Mouse (Mus musculus): Measurements from ENCODE around the gene Rtp3.
A peak's percentile ranks its signal among the peaks of the same experiment; 100 is the strongest.

The Rtp3 gene

DNA sequence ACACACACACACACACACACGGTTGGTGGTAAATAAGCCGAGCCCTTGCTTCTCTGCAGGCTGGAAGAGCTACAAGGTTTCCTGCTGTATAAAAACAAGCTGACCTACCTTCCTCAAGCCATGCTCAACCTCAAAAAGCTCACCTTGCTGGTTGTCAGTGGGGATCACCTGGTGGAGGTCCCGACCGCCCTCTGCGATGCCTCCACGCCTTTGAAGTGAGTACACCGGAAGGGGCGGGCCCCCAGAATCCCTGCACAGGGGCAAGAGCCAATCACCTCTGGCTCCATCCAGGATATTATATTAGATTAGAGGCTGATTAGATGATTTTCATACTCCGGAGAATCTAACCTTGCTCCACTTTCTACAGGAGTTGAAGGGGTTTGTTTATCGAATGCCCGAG lies 11.0 kb downstream of the Rtp3 start:
- DNase-seq (ENCODE audit: low read depth, low spot score) = no peak

GRCm38 (mm10) chr9:110965910-110966231 lies 24.5 kb downstream of the Rtp3 start:
- no peak for DNase-seq (ENCODE audit: low read depth, low spot score)

DNA sequence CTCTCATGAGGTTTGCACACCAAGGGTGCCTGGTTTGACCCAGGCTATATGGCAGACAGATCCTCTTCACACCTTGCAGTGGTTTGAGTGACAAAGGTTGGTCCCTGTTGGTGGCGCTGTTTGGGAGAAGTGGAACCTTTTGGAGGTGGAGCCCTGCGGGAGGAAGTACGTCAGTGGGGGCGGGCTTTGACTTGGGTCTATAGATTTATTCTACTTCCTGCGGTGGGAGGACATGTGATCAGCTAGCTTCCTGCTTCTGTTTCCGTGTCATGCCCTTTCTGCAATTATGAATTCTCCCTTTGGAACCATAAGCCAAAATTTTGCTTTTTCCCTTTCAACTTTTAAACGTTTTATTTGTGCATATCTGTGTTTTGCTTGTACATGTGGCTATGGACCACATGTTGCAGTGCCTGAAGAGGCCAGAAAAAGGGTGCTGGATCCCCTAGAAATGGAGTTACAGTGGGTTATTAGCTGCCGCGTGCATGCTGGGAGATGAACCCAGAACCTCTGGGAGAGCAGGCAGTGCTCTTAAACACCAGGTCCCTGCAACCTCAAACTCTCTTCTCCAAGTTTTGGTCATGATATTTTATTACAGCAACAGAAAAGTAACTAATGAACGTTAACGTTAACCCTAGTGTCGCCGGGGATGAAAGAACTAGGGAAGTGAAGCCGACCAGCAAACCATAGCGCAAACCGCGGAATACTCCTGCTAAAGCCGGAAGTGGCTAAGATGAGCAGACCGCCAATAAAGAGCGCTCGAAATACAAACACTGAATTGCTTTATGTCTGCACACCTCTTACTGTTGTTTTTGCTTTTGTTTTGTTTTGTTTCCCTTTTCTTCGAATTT lies 25.1 kb downstream of the Rtp3 start:
- DNase-seq (ENCODE audit: low read depth, low spot score) = no peak

GRCm38 (mm10) chr9:110963566-110964115 lies 26.7 kb downstream of the Rtp3 start:
- no peak for DNase-seq (ENCODE audit: low read depth, low spot score)

- no peak for DNase-seq (ENCODE audit: low read depth, low spot score)
These were observed 29.0 kb downstream of the Rtp3 start for GRCm38 (mm10) chr9:110961386-110961785.

- no peak for DNase-seq (ENCODE audit: low read depth, low spot score)
These were observed 29.9 kb downstream of the Rtp3 start for GRCm38 (mm10) chr9:110960230-110961149.

DNA sequence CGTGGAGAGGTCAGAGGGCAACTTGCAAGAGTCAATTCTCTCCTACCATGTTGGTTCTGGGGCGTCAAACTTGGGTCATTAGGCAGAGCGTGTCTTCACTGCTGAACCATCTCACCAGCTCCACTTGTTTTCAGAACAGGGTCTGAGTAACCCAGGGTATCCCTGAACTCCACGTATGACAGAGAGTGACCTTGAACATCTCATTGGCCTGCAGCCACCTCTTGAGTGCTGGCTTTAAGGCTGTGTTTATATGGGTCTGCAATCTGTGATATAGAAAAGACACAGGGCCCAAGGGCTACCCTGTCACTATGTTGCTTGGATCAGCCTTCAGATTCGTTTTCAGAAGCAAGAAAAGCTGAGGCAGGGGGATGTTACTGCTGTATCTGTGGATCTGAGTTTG lies 30.7 kb downstream of the Rtp3 start:
- DNase-seq (ENCODE audit: low read depth, low spot score) = no peak

DNA sequence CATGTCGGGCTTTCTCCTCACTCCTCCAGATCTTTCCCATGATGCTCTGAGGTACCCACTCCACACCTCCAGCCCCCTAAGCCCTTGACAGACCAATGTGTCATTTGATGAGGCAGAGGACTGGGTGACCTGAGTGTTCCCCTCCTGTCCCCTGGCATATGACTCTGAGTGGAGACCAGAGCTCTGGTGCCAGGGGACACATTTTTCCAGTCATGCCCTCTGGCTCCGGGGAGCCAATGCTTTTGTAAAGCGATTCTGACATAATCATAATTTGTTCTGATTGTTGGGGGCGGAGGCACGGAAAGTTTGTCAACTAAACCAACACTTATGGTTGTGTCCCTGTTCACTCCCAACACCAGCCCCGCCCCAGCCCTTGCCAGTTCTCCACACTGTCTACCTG lies 34.4 kb downstream of the Rtp3 start:
- DNase-seq (ENCODE audit: low read depth, low spot score) = no peak

DNA sequence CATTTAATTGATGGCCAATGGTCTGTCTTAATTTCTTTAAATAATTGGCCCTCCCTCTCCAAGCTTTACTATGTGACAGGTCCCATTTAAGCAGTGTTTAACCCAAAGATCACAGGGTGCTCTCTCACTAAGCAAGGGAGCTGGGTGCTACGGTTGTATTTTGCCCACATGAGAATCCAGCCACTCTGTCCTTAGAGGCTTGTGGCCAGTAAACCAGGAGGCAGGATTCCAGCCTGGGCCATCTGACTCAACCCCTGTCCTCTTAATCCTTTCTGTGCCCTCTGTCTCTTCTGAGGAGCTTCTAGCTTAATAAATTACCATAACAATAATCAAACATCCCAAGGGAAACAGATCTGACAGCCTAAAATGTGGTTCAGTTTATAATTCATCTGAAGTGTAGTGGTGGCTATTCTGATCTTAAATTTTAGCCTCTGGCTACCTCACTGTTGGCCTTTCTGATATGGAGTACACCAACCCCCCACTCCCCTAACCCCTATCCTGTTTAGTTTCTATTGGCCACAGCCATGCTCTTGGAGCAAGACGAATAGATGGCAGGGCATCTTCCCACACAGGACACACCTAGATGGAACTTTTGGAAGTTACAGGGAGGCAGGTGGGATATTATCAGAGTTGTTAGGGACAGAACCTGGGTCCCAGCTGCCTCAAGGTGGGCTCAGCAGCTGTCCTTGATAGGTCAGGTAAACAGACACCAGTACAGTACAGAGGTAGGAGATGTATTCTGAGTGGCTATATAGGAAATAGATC lies 35.5 kb downstream of the Rtp3 start:
- DNase-seq (ENCODE audit: low read depth, low spot score) = no peak

DNA sequence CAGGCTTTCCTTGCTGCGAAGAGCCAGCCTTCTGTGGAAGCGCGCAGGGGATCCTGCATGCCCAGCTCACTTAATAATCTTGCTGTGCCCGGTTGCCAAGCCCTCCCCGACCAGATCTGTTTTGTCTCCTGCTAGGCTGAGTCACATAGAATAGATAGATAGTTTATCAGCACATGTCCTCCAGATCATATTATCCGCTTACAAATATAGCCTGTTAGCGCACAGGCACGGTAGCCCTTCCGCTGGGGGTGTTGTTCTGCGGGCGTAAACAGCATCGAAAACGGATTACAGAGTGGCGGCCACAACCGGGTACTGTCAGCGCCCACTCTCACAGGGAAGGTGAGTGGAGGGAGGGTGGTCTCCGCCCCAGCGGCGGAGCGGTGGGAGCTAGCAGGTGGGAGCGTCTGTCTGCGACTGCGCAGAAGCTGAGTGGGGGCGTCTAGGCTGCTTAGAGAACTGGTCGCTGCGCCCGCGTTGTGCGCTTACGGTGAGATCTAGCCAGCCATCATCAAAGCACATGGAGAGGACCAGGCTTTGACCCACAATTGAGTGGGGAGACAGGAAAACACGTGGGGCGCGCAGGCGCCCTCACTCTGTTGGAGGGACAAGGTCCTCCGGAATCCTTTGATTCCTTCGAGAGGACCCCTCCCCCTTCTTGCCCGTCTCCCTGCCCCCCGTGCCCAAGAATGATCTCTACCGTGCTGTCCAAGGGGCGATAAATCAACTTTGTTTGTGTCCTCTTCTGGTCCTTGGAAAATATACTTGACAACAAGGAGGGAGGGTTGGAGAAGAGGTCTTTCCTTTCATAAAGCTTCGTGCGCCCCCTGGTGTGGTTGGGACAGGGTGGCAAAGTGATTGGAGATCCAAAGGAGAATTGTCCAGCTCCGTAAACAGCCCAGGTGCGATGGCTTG lies 36.6 kb downstream of the Rtp3 start:
- peak; percentile 71 for DNase-seq (ENCODE audit: low read depth, low spot score)

DNA sequence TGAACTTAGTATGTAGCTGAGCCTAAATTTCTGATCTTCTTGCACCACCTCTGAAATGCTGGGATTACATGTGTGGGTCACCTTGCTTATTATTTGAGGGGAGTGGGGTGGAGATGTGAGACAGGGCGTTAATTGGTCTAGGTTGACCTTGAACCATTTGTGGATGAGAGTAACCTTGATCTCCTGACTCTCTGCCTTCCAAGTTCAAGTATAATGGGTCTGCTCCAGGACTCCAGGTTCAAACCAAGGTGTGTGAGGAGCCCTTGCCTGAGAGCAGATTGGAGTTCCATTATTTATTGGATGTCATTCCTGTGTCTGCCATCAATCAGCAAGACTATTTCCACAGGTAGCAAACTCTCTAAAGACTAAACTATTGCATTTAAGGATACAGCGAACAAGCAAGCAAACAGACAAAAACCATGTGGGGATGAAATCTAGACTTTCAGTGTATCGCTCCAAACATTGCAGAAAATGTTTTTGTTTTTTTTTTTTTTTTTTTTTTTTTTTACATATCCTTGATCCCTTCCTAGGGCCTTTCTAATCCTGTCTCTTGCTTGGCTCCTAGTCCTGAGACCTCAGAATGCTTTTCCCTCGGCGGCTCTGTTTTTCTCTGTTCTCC lies 37.3 kb downstream of the Rtp3 start:
- no peak for DNase-seq (ENCODE audit: low read depth, low spot score)

- DNase-seq (ENCODE audit: low read depth, low spot score) = no peak
These were observed 38.0 kb downstream of the Rtp3 start for GRCm38 (mm10) chr9:110952398-110952797.

GRCm38 (mm10) chr9:110951866-110952265 lies 38.5 kb downstream of the Rtp3 start:
- no peak for DNase-seq (ENCODE audit: low read depth, low spot score)

DNA sequence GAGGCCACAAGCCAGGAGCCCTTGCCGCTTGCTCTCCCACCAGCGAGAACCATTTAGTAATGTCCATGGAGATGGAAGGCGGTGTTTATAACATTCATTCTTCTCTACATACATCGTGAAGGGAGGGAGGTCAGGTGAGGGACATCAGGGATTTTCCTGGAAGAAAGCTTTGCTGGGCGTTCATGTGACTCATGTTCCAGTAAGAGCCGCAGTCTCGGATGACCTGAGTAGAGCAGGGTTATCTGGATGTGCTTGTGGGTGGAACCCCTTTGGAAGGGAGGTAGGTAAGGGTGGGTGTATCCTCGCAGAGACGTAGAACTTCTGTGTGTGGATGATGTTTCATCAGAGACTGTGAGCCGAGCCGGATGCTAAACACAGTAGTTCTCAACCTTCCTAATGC lies 39.0 kb downstream of the Rtp3 start, which contains the start of gene Lrrc2:
Gene Lrrc2, plus strand, starts transcription at position 149 of the 400 bp plus-strand sequence.
- DNase-seq (ENCODE audit: low read depth, low spot score) = no peak

GRCm38 (mm10) chr9:110950109-110950508 lies 40.3 kb downstream of the Rtp3 start:
- DNase-seq (ENCODE audit: low read depth, low spot score) = no peak

DNA sequence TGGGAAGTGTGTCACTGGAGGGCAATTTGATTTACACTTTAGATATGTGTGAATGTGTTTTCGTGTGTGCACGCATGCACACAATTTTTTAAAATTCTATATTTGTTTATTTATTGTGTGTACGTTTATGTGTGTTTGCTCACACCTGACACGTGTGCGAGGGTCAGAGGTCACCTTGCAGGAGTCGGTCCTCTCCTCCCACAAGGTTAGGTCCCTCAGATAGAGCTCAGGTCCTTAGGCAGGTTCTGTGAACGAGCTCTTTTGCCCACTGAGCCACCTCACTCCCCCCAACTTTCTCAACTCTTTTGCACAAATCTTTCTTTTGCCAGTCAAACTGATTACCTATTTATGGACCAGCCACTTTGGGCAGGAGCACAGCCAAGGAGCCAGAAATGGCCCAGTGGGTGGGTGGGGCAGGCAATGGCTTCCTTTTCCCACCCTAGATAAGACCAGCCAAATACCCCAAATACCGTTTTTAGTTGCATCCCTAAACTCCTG lies 41.5 kb downstream of the Rtp3 start:
- DNase-seq (ENCODE audit: low read depth, low spot score) = no peak

GRCm38 (mm10) chr9:110947900-110948299 lies 42.5 kb downstream of the Rtp3 start:
- no peak for DNase-seq (ENCODE audit: low read depth, low spot score)

DNA sequence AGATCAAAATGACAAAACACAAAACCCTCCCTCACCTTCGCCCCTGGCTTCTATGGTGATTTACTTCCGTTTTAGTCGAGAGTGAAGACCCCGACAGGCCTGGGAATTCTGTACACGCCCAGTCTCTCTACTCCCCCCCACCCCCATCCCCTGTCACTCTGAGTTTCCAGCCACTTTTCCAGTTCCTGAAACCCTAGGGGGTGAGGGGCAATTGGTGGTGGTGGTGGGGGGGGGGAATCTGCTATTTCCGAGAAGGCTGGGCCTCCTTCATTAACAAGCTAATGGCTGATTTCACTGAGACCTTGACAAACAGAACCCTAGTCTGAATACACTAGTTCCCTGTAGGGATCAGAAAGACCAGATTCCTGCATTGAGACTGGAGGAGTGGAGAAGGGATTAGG lies 43.1 kb downstream of the Rtp3 start:
- DNase-seq (ENCODE audit: low read depth, low spot score) = no peak

- no peak for DNase-seq (ENCODE audit: low read depth, low spot score)
These were observed 43.8 kb downstream of the Rtp3 start for GRCm38 (mm10) chr9:110946548-110947044.

DNA sequence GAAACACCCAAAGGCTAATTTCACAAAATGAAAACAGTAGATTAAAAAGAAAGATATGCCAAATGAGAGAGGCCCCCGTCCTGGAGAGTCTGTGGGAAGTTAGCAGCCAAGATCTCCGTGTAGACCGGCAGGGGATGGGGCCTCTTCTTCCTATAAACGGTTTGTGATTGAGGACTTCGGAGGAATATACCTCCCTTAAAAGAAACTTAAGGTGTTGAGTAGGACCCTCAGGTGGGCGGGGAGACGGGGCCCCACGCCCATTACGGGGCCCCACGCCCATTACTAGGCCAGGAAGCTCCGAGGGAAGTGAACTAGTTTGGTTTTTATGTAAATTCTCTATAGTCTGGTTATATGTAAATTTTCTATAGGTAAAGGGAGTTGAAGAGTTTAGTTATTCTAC lies 44.5 kb downstream of the Rtp3 start, which contains the start of gene Tdgf1:
Gene Tdgf1, minus strand, starts transcription at position 233 of the 400 bp plus-strand sequence.
- no peak for DNase-seq (ENCODE audit: low read depth, low spot score)
